Mouse (Mus musculus): ENCODE data around the gene Scp2d1.

DNA sequence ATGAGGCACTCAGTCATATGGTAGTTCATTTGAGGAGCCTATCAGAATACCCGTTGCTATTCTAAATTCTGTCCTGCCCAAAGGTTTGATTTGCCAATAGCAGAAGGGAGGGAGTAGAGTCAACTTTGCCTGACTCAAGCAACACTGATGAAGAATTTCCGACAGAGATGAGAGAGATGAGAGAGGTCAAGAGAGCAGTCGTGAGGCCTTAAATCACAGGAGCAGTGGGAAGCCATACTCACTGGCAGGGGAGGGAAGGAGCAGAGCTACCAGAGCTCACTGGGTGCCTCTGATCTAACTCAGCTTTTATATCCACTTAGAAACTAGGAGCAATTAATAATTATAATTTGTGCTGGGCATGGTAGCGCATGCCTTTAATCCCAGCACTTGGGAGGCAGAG is 41.0 kb upstream of the Scp2d1 start:
- no peak for TF ChIP-seq CTCF (IDR thresholded peaks at IDR 0.05; ENCODE audit: low read depth)
- TF ChIP-seq EP300 (IDR thresholded peaks at IDR 0.05; ENCODE audit: low read depth): no peak
